Mouse (Mus musculus) liver, embryonic 14.5 days (tissue): ENCODE results near the gene Cs.

Source experiments
- CTCF ChIP-seq: IDR thresholded peaks from 2 replicates; pipeline ENCODE4 v1.5.1; 2016; ENCODE audit warnings: antibody characterized with exemption, low read depth, control low read depth
- EP300 ChIP-seq: IDR thresholded peaks from 2 replicates; pipeline ENCODE4 v1.6.1; 2016; ENCODE audit warnings: antibody characterized with exemption, low read depth

GRCm38 (mm10) chr10:128401056-128401455, 63.5 kb downstream of the Cs start, which contains the start of gene Slc39a5:
- TF ChIP-seq CTCF (no peak), EP300 (no peak)
